Mouse (Mus musculus): ENCODE measurements around the gene Klhl29. TPM values are rescaled to one million over a fixed set of nuclear protein-coding genes. Genes with fewer than 3 reads are reported as not detected.

The Klhl29 gene
- polyA plus RNA-seq, 1 experiment, result not detected

- no peak for TF ChIP-seq GATA1 (IDR thresholded peaks at IDR 0.05; ENCODE audit: low read length)
Observed at GRCm38 (mm10) chr12:5207172-5207571, 168.3 kb downstream of the Klhl29 start.

- TF ChIP-seq GATA1 (IDR thresholded peaks at IDR 0.05; ENCODE audit: low read length), result no peak
Observed at GRCm38 (mm10) chr12:5204071-5204840, 171.2 kb downstream of the Klhl29 start.

- TF ChIP-seq GATA1 (IDR thresholded peaks at IDR 0.05; ENCODE audit: low read length), result no peak
Observed at GRCm38 (mm10) chr12:5203385-5203784, 172.1 kb downstream of the Klhl29 start.

- TF ChIP-seq GATA1 (IDR thresholded peaks at IDR 0.05; ENCODE audit: low read length), result no peak
Observed at GRCm38 (mm10) chr12:5198254-5198653, 177.2 kb downstream of the Klhl29 start.

GRCm38 (mm10) chr12:5194176-5194575 is 181.3 kb downstream of the Klhl29 start:
- no peak for TF ChIP-seq GATA1 (IDR thresholded peaks at IDR 0.05; ENCODE audit: low read length)

- no peak for TF ChIP-seq GATA1 (IDR thresholded peaks at IDR 0.05; ENCODE audit: low read length)
Observed at GRCm38 (mm10) chr12:5192380-5192718, 183.1 kb downstream of the Klhl29 start.

- no peak for TF ChIP-seq GATA1 (IDR thresholded peaks at IDR 0.05; ENCODE audit: low read length)
Observed at GRCm38 (mm10) chr12:5191628-5192379, 183.7 kb downstream of the Klhl29 start.

GRCm38 (mm10) chr12:5191206-5191605 is 184.3 kb downstream of the Klhl29 start:
- TF ChIP-seq GATA1 (IDR thresholded peaks at IDR 0.05; ENCODE audit: low read length), result no peak

- TF ChIP-seq GATA1 (IDR thresholded peaks at IDR 0.05; ENCODE audit: low read length), result no peak
Observed at GRCm38 (mm10) chr12:5189446-5190150, 185.9 kb downstream of the Klhl29 start.

GRCm38 (mm10) chr12:5188899-5189298 is 186.6 kb downstream of the Klhl29 start:
- TF ChIP-seq GATA1 (IDR thresholded peaks at IDR 0.05; ENCODE audit: low read length), result no peak

GRCm38 (mm10) chr12:5187773-5188333 is 187.6 kb downstream of the Klhl29 start:
- TF ChIP-seq GATA1 (IDR thresholded peaks at IDR 0.05; ENCODE audit: low read length), result no peak

- TF ChIP-seq GATA1 (IDR thresholded peaks at IDR 0.05; ENCODE audit: low read length), result no peak
Observed at GRCm38 (mm10) chr12:5186645-5187044, 188.8 kb downstream of the Klhl29 start.

- no peak for TF ChIP-seq GATA1 (IDR thresholded peaks at IDR 0.05; ENCODE audit: low read length)
Observed at GRCm38 (mm10) chr12:5185603-5186002, 189.9 kb downstream of the Klhl29 start.

- TF ChIP-seq GATA1 (IDR thresholded peaks at IDR 0.05; ENCODE audit: low read length), result no peak
Observed at GRCm38 (mm10) chr12:5182586-5182985, 192.9 kb downstream of the Klhl29 start.

GRCm38 (mm10) chr12:5182165-5182564 is 193.3 kb downstream of the Klhl29 start:
- no peak for TF ChIP-seq GATA1 (IDR thresholded peaks at IDR 0.05; ENCODE audit: low read length)
